Mouse (Mus musculus): ENCODE results near the gene Nudt4. TPM values are rescaled to one million over a fixed set of nuclear protein-coding genes. Genes with fewer than 3 reads are reported as not detected.

Gene Nudt4
- polyA plus RNA-seq, 1 experiment from 2014 or later, result 62.7 TPM

- no peaks in the 10 kb centered on the region for H3K4me1 ChIP-seq (replicated peaks)
- H3K4me2 ChIP-seq (replicated peaks), result no peak overlapping the region
- H3K27ac ChIP-seq, result no peak overlapping the region
- no peaks in the 10 kb centered on the region for H3K36me3 ChIP-seq
- ATAC-seq, result peak; percentile 17; the same call in 1 of the 2 replicates
- WGBS, result 92% methylated on average over 4 of the region's 4 CpGs
- H3K9ac ChIP-seq, result no peak overlapping the region
- no peaks in the 10 kb centered on the region for H3K9me3 ChIP-seq
- H3K27me3 ChIP-seq (replicated peaks), result no peaks in the 10 kb centered on the region
- no peak overlapping the region for H3K4me3 ChIP-seq (replicated peaks)
Observed at GRCm38 (mm10) chr10:95589196-95589595, 25.2 kb upstream of the Nudt4 start.

GRCm38 (mm10) chr10:95587509-95588220 is 23.7 kb upstream of the Nudt4 start:
- no peaks in the 10 kb centered on the region for H3K4me1 ChIP-seq (replicated peaks)
- no peak for ATAC-seq
- no peaks in the 10 kb centered on the region for H3K36me3 ChIP-seq
- no peaks in the 10 kb centered on the region for H3K9me3 ChIP-seq
- H3K27ac ChIP-seq, result no peak overlapping the region
- WGBS, result 82% methylated on average over 8 of the region's 8 CpGs
- H3K4me3 ChIP-seq (replicated peaks), result no peak overlapping the region
- no peak overlapping the region for H3K4me2 ChIP-seq (replicated peaks)
- no peaks in the 10 kb centered on the region for H3K27me3 ChIP-seq (replicated peaks)
- no peak overlapping the region for H3K9ac ChIP-seq

GRCm38 (mm10) chr10:95585554-95585953 is 21.6 kb upstream of the Nudt4 start:
- Histone ChIP-seq H3K27me3 (replicated peaks) (no peaks in the 10 kb centered on the region), H3K4me3 (replicated peaks) (no peak overlapping the region), H3K9ac (no peak overlapping the region), H3K36me3 (no peaks in the 10 kb centered on the region), H3K27ac (no peak overlapping the region), H3K9me3 (no peaks in the 10 kb centered on the region), H3K4me2 (replicated peaks) (no peak overlapping the region), H3K4me1 (replicated peaks) (no peaks in the 10 kb centered on the region)
- ATAC-seq, result no peak
- WGBS, result 92% methylated on average over 6 of the region's 6 CpGs

DNA sequence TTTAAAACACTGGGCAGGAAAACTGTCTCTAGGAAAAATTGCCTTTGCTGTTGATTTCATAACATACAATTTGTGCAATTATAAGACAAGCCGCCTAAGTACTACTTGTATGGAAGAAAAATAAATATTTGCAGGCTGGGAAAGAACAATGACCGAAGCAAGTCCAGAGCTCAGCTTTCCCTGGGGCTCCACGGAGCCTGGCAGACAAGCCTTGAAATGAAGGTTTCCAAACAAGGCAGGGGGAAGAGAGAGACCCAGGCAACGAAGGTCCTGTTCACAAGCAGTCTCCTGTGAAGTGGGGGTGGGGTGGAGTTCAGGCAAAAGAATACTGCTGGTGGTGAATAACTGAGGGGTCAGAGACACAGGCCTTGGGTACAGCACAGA is 13.6 kb upstream of the Nudt4 start:
- H3K4me2 ChIP-seq (replicated peaks), result no peak overlapping the region
- H3K4me3 ChIP-seq (replicated peaks), result no peak overlapping the region
- H3K27ac ChIP-seq, result no peak overlapping the region
- no peaks in the 10 kb centered on the region for H3K4me1 ChIP-seq (replicated peaks)
- WGBS, result 22% methylated on average over 4 of the region's 4 CpGs
- H3K36me3 ChIP-seq, result no peaks in the 10 kb centered on the region
- ATAC-seq, result 0 out of 2 replicates have a peak, but pooled peaks have one; percentile 39
- no peaks in the 10 kb centered on the region for H3K27me3 ChIP-seq (replicated peaks)
- no peaks in the 10 kb centered on the region for H3K9me3 ChIP-seq
- no peak overlapping the region for H3K9ac ChIP-seq

DNA sequence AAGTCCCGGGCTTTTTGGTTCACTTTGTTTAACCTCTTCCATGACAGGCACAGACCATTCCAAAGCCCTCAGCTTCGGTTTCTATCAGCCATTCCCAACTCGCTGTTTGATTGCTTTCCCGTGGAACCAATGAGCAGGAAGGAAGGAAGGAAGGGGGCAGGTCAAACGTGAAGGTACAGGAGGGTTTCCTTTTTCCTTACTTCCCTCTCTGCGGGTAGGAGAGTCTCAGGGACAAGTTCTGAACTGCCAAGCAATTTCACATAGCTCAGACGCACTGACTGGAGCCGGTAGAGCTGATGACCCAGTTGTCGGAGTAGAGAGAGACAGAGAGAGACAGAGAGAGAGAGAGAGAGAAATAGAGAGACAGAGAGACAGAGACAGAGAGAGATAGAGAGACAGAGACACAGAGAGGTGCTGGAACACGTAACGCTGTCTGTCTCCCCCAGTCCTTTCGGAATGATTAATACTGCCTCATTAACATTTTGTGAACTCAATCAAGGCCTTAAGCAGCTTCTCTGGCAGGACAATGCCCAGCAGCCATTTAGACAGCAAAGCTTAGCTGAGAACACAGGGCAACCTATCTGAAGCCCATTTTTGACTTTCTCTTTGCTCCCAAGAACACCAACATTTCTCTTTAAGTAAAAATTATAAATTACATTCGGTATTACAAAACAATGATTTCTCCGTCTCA is 13.1 kb upstream of the Nudt4 start:
- H3K4me2 ChIP-seq (replicated peaks), result no peak overlapping the region
- no peak overlapping the region for H3K4me3 ChIP-seq (replicated peaks)
- no peak overlapping the region for H3K9ac ChIP-seq
- 62% methylated on average over 14 of the region's 14 CpGs for WGBS
- H3K36me3 ChIP-seq, result no peaks in the 10 kb centered on the region
- no peak overlapping the region for H3K27ac ChIP-seq
- no peaks in the 10 kb centered on the region for H3K9me3 ChIP-seq
- ATAC-seq, result peak; percentile 15; the same call in 1 of the 2 replicates
- no peaks in the 10 kb centered on the region for H3K4me1 ChIP-seq (replicated peaks)
- no peaks in the 10 kb centered on the region for H3K27me3 ChIP-seq (replicated peaks)

DNA sequence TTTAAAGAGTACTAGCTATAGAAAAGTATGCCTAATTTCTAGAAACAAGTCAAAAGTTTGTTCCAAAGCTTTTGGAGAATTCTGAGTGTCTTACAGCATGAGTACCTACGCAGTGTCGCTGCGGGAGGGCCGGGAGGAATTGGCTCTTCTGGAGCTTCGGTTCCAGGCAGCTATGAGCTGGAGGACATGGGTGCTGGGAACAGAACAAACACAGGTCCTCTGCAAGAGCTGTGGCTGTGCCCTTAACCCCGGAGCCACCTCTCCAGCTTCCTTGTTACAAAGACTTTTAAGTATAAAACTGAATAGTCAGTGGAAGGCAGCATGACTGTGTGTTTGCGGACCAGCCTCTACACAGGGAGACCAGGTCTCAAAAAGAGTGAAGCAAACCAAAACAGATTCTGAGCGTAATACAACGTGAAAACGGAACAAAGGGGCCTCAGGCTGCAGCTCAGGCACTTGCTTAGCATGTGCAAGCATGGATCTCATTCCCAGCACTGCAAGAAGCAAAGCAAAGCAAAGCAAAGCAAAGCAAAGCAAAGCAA is 12.0 kb upstream of the Nudt4 start:
- no peak overlapping the region for H3K4me2 ChIP-seq (replicated peaks)
- no peaks in the 10 kb centered on the region for H3K27me3 ChIP-seq (replicated peaks)
- H3K9me3 ChIP-seq, result no peaks in the 10 kb centered on the region
- H3K4me3 ChIP-seq (replicated peaks), result no peak overlapping the region
- no peaks in the 10 kb centered on the region for H3K36me3 ChIP-seq
- H3K27ac ChIP-seq, result no peak overlapping the region
- no peak overlapping the region for H3K9ac ChIP-seq
- ATAC-seq, result no peak
- WGBS, result 79% methylated on average over 10 of the region's 10 CpGs
- H3K4me1 ChIP-seq (replicated peaks), result no peaks in the 10 kb centered on the region

- no peak overlapping the region for H3K4me2 ChIP-seq (replicated peaks)
- no peaks in the 10 kb centered on the region for H3K36me3 ChIP-seq
- H3K27ac ChIP-seq, result no peak overlapping the region
- H3K9ac ChIP-seq, result no peak overlapping the region
- H3K4me1 ChIP-seq (replicated peaks), result no peaks in the 10 kb centered on the region
- no peak for ATAC-seq
- no peaks in the 10 kb centered on the region for H3K27me3 ChIP-seq (replicated peaks)
- no peaks in the 10 kb centered on the region for H3K9me3 ChIP-seq
- WGBS, result 70% methylated on average over 4 of the region's 4 CpGs
- no peak overlapping the region for H3K4me3 ChIP-seq (replicated peaks)
Observed at GRCm38 (mm10) chr10:95574994-95575393, 11.0 kb upstream of the Nudt4 start.

GRCm38 (mm10) chr10:95569441-95569840 is 5.5 kb upstream of the Nudt4 start:
- peak; percentile 63; the same call in 1 of the 2 replicates for ATAC-seq
- Histone ChIP-seq H3K4me1 (replicated peaks) (peaks cover 6% of the 10 kb centered on the region; the same call in 1 of the 2 replicates), H3K4me3 (replicated peaks) (no peak overlapping the region), H3K27ac (no peak overlapping the region), H3K9me3 (no peaks in the 10 kb centered on the region), H3K27me3 (replicated peaks) (no peaks in the 10 kb centered on the region), H3K9ac (no peak overlapping the region), H3K4me2 (replicated peaks) (no peak overlapping the region), H3K36me3 (no peaks in the 10 kb centered on the region)
- WGBS, result 51% methylated on average over 2 of the region's 2 CpGs

GRCm38 (mm10) chr10:95568016-95568415 is 4.1 kb upstream of the Nudt4 start:
- Histone ChIP-seq H3K4me3 (replicated peaks) (no peak overlapping the region), H3K27me3 (replicated peaks) (no peaks in the 10 kb centered on the region), H3K9ac (no peak overlapping the region), H3K9me3 (no peaks in the 10 kb centered on the region), H3K4me1 (replicated peaks) (peaks cover 6% of the 10 kb centered on the region; the same call in 1 of the 2 replicates), H3K27ac (no peak overlapping the region), H3K4me2 (replicated peaks) (no peak overlapping the region), H3K36me3 (no peaks in the 10 kb centered on the region)
- ATAC-seq, result no peak
- 71% methylated on average over 6 of the region's 6 CpGs for WGBS

DNA sequence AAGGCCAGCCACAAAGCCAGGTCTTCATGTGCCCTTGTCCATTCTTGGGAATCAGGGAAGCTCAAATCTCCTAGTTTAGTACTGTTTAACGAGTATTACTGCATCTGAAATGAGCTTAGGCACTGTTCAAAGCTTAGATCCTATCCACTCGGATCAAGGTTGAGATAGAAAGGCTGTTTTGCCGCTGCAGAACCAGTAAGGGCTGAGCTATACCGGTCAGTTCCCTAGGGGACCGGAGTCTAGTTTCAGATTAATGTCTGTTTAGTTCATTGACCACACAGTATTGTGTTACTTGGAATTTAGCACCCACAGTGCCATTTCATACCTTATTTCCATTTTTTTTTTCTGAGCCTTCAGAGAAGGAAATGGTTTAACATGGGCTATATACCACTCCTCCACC is 3.6 kb upstream of the Nudt4 start:
- 66% methylated on average over 5 of the region's 5 CpGs for WGBS
- ATAC-seq, result no peak
- Histone ChIP-seq H3K27me3 (replicated peaks) (no peaks in the 10 kb centered on the region), H3K9ac (no peak overlapping the region), H3K9me3 (no peaks in the 10 kb centered on the region), H3K36me3 (no peaks in the 10 kb centered on the region), H3K4me3 (replicated peaks) (no peak overlapping the region), H3K27ac (no peak overlapping the region), H3K4me2 (replicated peaks) (no peak overlapping the region), H3K4me1 (replicated peaks) (peaks cover 6% of the 10 kb centered on the region; the same call in 1 of the 2 replicates)

GRCm38 (mm10) chr10:95566786-95567185 is 2.8 kb upstream of the Nudt4 start:
- Histone ChIP-seq H3K27me3 (replicated peaks) (no peaks in the 10 kb centered on the region), H3K4me3 (replicated peaks) (no peak overlapping the region), H3K4me1 (replicated peaks) (peaks cover 11% of the 10 kb centered on the region; the same call in 1 of the 2 replicates), H3K27ac (no peak overlapping the region), H3K9me3 (no peaks in the 10 kb centered on the region), H3K36me3 (no peaks in the 10 kb centered on the region), H3K9ac (no peak overlapping the region), H3K4me2 (replicated peaks) (no peak overlapping the region)
- WGBS, result 79% methylated on average over 3 of the region's 3 CpGs
- ATAC-seq, result no peak

- H3K27ac ChIP-seq, result no peak overlapping the region
- ATAC-seq, result no peak
Observed at GRCm38 (mm10) chr10:95565156-95565854, 1.4 kb upstream of the Nudt4 start.

More at GRCm38 (mm10) chr10:95565156-95565854, 1.4 kb upstream of the Nudt4 start:
- Histone ChIP-seq H3K4me2 (replicated peaks) (no peak overlapping the region; the same call in 1 of the 2 replicates), H3K9ac (no peak overlapping the region), H3K4me3 (replicated peaks) (no peak overlapping the region), H3K27me3 (replicated peaks) (no peaks in the 10 kb centered on the region), H3K4me1 (replicated peaks) (peaks cover 15% of the 10 kb centered on the region), H3K36me3 (no peaks in the 10 kb centered on the region), H3K9me3 (no peaks in the 10 kb centered on the region)
- WGBS, result 28% methylated on average over 14 of the region's 14 CpGs

All from intestine, embryonic 15.5 days (tissue).